Mouse (Mus musculus) heart, adult 2 months (tissue): ENCODE measurements around the gene Ccdc151.

Source experiments
- CTCF ChIP-seq: fragments of 200-600 bp; IDR thresholded peaks from 2 replicates; pipeline ENCODE4 v1.8.1; 2022; ENCODE audit warnings: antibody characterized with exemption, mild to moderate bottlenecking, moderate library complexity
- POLR2A ChIP-seq: fragments of 200-500 bp; IDR thresholded peaks from 2 replicates; pipeline ENCODE4 v1.6.1; 2011; ENCODE audit warnings: mild to moderate bottlenecking, low read depth, low read length, control low read depth; ENCODE audit not compliant: insufficient read depth

GRCm38 (mm10) chr9:21987592-21988342 lies 14.7 kb downstream of the Ccdc151 start:
- TF ChIP-seq CTCF = no peak
- no peak for TF ChIP-seq POLR2A
